Mouse (Mus musculus) thymus, postnatal 0 days (tissue): ENCODE data around the gene Atp1a4. TPM values are rescaled to one million over a fixed set of nuclear protein-coding genes. Genes with fewer than 3 reads are reported as not detected.

Experiments
- DNase-seq: peaks from one replicate; pipeline ENCODE4 v3.0.0-alpha.2; 2015; ENCODE audit warnings: low spot score
- polyA plus RNA-seq: library from polyadenylated mRNA; unstranded; fragments of >200 nt; fragmentation: Nextera tagmentation; extraction: Ambion mirVana; gene quantifications from 2 replicates; pipeline ENCODE4 v1.2.1, GENCODE M21; 2015

The Atp1a4 gene
- polyA plus RNA-seq, 1 experiment from 2014 or later = not detected

DNA sequence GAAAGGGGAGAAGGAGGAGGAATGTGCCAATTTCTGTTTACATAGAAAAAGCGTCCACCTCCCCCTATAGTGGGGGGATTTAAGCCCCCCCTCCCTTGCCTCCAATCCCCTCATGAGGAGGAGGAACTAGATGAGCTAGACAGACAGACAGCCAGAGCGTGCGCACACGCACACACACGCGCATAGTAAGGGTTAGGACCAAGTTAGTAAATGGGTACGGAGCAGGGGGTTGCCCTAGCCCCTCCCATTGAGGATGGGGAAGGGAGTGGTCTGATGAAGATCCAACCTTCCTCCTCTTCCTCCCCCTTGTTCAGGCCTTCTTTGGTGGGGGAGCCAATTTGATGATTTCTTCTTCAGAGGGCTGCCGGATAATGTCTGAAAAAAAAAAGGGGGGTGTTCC, 59.9 kb downstream of the Atp1a4 start:
- DNase-seq = no peak

DNA sequence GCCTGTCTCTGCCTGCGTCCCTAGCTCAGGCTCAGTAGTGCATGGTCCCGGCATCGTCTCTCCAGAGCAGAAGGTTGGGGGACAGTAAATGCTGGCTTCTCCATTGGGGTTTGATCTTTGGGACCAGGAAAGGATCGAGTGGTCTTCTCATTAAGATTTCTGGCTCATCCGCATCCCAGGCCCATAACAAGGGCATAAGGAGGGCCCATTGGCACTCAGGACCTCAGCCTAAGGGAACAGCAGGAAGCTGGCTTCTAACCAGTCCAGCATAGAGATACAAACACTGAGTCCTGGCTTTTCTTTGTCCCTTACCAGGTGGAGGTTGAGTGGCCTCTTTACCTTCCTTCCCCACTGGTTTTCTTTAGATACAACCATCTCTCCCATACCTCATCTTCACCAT, 60.4 kb downstream of the Atp1a4 start:
- DNase-seq = no peak

DNA sequence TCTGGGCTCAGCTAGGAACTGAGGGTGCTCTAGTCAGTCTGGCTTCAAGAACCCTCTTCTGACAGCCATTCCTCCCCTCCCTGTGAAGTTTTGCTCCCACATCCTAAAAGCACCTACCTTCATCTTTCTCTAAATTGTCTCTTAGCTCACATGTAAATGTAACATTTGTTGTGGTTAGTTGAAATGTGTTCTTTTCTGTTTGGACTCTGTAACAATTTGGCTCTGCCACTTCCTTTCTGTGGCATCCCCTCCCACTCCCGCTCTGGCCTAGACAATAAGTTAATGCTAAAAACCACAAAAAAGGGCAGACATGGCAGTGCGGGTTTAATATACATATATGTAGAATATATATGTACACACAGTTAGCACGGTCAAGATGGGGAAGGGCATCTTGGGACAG, 61.1 kb downstream of the Atp1a4 start:
- no peak for DNase-seq

DNA sequence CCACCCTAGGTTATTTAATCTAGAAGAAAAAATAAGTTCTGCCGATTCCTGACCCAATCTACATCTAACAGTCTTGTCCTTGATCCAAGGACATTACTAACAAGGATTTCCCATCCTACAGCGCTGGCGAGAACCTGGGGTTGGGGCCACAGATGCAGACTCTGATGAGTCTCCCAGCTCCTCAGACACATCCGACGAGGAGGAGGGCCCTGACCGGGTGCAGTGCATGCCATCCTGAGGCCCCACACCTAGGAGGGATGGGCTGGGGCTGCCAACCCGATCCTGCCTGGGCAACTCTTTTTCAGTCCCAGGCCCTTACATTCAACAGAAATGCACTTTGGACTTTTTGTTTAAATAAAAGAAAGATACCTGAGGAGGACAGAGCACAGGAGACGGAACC, 63.8 kb downstream of the Atp1a4 start:
- DNase-seq = no peak

DNA sequence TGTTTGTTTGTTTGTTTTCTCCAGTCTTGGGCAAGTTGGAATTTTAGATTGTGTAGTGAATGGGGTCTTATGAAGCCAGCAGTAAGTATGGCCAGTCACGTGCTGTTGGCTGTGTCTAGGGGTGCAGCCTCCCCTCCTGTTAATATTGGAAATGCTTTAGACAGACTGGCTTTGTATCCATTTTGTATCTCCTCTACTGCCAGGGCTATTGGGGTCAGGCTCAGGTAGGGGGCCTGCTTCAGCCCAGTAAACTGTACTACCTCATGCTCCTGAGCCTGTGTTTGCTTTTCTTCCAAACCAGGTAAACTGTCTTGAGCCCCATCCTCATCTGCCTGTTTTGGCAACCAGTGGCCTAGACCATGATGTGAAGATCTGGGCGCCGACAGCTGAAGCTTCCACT, 66.0 kb downstream of the Atp1a4 start:
- no peak for DNase-seq

DNA sequence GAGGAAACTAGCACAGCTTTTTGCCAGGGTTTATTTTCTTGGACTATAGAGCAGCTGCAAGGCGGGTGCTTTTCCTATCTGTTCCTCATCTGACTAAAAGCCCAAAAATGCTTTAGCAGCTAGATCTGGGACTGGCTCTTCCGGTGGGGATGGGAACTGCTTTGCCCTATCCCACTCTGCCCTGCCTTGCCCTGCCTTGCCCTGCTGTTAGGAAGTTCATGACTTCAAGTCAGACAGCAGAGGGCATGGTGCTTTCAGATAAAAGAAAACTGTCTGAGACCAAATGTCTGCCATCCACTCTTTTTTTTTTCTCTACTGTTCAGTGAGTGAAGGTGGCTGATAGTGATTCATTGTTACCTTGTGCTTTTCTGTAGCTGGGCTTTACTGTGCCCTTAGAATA, 66.6 kb downstream of the Atp1a4 start:
- no peak for DNase-seq

DNA sequence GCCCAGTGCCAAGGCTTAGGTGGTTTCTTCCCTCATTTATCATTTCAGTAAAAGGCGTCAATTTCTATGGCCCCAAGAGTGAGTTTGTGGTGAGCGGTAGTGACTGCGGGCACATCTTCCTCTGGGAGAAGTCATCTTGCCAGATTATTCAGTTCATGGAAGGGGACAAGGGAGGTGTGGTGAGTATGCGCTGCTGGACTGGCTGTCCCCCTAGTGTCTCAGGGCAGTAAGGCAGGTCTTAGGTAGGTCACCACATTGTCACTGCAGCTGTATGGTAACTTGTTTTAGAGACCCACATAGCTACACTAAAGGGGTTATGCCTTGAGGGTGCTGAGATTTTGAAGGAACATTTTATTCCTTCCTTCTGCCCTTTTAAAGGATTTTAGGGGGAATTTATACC, 69.3 kb downstream of the Atp1a4 start:
- no peak for DNase-seq

DNA sequence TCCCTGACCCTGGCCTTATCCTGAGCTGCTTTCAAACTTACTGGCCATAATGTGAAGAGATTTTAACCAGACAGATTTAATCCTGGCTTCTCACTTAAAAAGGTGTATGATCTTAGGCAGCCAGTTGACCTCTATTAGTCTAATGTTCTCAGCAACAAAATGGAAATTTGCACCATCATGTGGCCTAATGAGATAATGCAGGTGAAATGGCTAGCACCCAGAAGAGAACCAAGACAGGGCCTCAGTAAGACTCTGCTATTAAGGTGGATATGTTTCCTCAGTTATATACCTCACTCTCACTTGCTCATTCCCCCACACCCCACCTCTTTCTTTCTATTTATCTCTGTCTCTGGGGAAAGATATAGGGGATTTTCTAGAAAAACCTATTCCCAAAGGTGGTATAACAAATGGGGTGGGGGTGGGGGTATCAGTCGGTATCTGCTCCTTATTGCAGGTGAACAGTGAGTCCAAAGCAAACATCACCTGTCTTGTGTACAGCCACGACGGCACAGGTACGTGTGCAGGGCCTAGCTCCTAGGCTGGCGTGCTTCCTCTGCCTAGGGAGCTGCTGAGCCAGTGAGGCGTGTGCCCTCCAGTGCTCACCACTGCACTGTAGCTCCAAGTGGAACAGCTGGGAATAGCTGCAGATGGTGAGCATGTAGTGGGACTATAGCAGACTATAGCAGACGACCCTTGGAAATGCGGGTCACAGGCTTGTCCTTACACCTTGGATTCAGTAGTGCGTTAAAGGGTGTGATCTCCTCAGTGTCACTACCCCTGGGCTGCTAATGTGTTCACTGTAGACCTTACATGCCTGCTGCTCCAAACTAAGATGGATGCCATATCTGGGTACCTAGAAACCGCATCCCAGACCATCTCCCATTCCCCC, 71.6 kb downstream of the Atp1a4 start:
- DNase-seq = no peak

DNA sequence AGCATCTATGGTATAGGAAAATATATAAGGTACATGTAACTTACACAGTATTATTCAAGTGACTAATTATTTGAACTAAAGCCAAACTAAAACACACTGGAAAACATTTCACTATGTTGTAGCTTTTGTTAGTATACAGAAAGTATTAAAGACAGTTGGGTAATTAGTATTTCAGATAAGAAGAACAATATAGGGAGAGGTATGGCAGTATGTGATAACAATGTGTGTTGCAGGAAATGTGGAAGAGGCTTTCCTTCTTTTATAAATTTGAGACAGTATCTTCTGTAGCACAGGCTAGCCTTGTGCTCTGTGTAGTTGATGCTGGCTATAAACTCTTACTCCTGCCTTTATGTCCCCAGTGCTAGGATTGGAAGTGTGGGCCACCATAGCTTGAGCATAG, 74.3 kb downstream of the Atp1a4 start:
- no peak for DNase-seq

DNA sequence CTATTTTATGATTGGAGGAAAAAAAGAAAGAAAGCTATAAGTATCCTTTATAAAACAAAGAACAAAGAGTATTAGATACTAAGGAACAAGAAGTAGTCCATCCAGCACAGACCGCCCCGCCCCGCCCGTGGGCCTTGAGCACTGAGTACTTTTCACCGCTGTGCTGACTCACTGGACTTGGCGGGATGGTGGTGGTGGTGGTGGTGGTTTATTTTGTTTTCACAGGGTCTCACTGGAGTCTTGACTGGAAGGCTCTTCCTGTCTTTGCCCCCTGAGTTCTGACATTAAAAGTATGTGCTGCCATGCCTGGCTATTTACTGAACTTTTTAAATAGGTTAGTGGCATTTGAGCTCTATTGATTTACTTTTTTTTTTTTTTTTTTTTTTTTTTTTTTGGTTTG, 75.2 kb downstream of the Atp1a4 start:
- DNase-seq = no peak

DNA sequence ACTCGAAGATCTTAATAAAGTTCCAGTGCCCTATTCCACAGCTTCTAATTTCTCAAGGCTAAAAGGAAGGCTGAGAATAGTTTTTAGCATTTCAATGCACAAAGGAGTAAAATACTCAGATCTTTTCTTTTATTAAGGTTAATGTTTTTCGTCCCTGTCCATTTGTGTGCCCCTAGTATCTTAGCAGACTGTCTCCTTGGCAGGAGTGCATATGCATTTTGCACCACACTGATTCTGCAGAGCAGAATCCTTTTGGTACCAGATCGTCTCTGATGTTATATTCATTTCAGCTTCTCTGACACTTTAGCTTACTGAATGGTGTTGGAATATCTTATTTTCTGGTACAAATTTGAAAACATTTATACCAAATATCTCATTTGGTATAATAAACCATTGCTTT, 76.4 kb downstream of the Atp1a4 start:
- DNase-seq = no peak

DNA sequence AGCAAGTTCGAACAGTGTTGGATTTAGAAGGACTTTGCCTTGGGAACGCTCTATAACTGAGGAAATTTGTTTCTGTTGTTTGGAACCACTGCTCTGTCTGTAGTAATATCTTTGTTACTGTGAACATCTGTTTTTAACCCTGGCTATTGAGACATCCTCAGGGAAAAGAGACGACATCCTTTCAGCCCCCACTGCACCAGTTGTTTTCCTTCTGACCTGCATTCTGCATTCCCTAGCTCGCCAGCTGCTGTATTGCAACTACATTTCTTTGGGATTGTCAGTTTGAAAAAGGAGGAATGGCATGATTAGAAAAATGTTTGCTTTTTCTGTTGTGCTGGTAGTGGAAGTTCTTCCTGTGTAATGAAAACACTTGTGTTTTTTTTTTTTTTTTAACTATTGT, 77.3 kb downstream of the Atp1a4 start:
- DNase-seq = no peak

DNA sequence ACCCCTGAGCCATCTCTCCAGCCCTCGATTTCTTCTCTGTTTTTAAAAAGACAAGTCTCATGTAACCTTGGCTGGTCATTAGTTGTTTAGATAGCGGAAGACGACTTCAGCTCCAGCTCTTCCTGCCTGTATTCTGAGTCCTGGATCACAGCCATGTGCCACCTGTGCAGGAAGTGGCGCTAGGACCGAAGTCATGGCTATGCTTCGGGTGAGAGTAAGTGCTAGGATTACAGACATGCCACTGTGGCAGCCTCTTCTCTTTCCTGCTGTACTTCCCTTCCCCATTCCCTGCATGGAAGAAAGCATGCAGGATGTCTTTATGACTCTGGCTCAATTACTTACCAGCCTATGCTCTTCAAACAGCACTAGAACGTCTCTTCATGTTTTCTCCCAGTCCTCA, 79.1 kb downstream of the Atp1a4 start:
- DNase-seq = no peak

DNA sequence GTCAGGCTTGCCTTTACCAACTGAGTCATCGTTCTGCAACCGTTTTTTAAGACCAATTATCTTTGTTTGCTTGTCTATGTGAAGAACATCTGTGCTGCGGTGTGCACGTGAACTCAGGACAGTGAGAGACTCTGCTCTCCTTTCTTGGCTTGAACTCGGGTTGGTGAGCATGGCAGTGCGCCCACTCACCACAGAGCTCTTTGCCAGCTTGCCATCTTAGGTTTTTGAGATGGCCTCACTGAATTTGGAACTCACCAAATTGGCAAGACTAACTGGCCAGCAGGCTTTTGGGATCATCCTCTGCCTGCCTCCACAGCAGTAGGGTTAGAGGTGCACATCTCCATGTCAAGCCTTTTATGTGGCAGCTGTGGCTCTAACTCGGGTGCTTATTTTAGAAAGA, 80.4 kb downstream of the Atp1a4 start:
- DNase-seq = no peak

Other genes starting within 250 kb of the Atp1a4 start
- 15.4 and 17.4 TPM in 2 replicates for gene Vangl2, start 230.0 kb downstream of the Atp1a4 start, polyA plus RNA-seq
- gene Nhlh1, start 200.8 kb downstream of the Atp1a4 start, polyA plus RNA-seq = not detected in 2 replicates
- 115 and 123 TPM in 2 replicates for gene Copa, start 175.9 kb downstream of the Atp1a4 start, polyA plus RNA-seq
- 69.2 and 75.0 TPM in 2 replicates for gene Ncstn, start 175.6 kb downstream of the Atp1a4 start, polyA plus RNA-seq
- 73.9 and 74.0 TPM in 2 replicates for gene Pex19, start 131.7 kb downstream of the Atp1a4 start, polyA plus RNA-seq
- 93.2 and 103 TPM in 2 replicates for gene Dcaf8, start 110.3 kb downstream of the Atp1a4 start, polyA plus RNA-seq
- 31.1 and 32.8 TPM in 2 replicates for gene Pea15a, start 51.6 kb downstream of the Atp1a4 start, polyA plus RNA-seq
- gene Casq1, start 38.5 kb downstream of the Atp1a4 start, polyA plus RNA-seq = 1.4 and 2.0 TPM in 2 replicates
- 24.2 and 28.4 TPM in 2 replicates for gene Igsf8, start 3.2 kb upstream of the Atp1a4 start, polyA plus RNA-seq
- gene Atp1a2, start 39.6 kb upstream of the Atp1a4 start, polyA plus RNA-seq = 0.71 and 0.82 TPM in 2 replicates
- gene Kcnj9, start 70.9 kb upstream of the Atp1a4 start, polyA plus RNA-seq = 0.09 TPM in 2 replicates
- 0.15 and 0.17 TPM in 2 replicates for gene Kcnj10, start 82.8 kb upstream of the Atp1a4 start, polyA plus RNA-seq
- 5.6 and 6.5 TPM in 2 replicates for gene Pigm, start 118.1 kb upstream of the Atp1a4 start, polyA plus RNA-seq
- 1.2 and 1.4 TPM in 2 replicates for gene Slamf9, start 216.9 kb upstream of the Atp1a4 start, polyA plus RNA-seq
- gene Igsf9, start 223.4 kb upstream of the Atp1a4 start, polyA plus RNA-seq = 2.4 and 2.5 TPM in 2 replicates
- gene Tagln2, start 241.6 kb upstream of the Atp1a4 start, polyA plus RNA-seq = 151 and 180 TPM in 2 replicates